Mouse (Mus musculus) cerebellum, adult 11-12 months (tissue): ENCODE measurements around the gene Rbm45.
A peak's percentile ranks its signal among the peaks of the same experiment; 100 is the strongest.

Source experiments
- DNase-seq: peaks from one replicate; pipeline ENCODE4 v3.0.0; 2022

The Rbm45 gene

DNA sequence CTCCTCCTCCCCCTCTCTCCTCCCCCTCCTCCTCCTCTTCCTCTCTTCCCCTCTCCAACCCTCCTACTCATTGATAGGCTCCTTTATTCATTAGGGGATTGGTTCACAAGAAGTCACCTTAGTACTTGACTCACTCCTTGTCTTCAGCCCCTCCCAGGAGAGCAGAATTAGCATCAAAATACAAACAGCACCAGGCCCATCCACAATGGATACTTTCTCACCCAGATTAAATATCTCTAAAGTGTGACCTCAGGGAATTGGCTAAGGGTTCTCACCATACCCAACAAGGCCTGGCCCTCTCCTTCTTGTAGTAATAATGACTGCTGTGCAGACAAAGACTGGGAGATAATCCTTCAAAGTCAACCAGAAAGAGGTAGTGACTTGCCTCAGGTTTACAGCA is 30.4 kb downstream of the Rbm45 start:
- DNase-seq: no peak

DNA sequence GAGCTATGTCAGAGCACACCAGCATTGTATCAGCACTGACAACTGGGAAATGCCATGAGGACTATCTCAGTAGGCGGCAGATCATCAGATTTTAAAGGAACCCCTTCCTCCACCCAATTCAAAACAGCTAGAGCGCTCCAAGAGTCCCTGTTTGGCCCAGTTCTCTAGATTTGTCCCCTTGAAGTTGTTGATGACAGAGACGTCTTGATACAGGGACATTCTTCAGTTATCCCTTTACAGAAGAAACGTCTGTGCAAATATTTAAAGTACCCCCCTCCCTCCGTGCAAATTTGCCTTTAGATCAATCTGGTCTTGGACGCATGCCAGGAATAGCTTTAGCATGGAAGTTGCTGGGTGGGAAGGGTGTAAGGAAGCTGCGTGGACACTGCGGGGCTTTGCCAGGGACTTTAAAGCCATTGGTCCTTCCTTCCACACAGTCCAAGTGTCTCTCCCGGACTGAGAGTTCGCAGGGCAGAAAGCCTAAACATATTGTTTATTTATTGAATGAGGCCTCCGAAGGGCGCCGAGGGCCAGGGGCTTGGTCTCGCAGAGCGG is 35.9 kb downstream of the Rbm45 start:
- DNase-seq: peak; percentile 64

DNA sequence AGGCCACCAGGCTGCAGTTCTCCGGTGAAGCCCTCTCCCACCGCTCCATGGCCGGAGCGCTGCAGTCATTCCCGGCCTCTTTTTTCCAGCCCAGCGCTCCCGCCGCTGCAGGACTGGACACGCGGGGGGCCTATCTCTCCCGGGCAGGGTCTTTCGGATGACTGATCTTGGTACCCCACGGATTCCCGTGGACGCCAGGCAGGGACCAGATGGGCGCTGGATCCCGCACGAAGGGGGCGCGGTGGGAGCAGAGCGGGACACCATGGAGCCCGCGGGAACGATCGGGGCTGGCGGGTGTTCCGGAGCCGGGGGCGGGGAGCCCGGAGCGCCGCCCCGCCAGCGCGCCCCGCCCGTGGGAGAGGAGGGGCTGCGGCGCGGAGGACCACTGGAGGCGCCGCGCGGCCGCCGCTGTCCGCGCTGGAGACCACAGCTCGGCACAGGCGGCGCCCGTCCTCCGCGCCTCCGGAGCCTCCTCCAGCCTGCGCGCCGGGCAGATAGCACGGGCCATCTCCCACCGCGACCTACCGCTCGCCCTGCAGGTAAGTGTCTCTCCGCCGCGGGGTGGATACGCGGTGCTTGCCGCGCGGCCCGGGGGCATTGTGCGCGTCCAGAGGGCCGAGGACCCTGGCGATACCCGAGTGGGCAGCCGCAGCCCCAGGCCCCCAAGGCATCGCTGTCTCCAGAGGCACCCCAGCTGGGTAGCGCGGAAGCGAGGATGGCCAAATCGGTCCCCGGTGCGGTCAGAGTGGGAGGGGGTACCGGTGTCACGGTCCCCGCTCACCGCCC is 36.6 kb downstream of the Rbm45 start, which contains the start of gene Osbpl6:
TSS of gene Osbpl6 (plus strand) at position 358 of the 786 bp plus-strand sequence.
- DNase-seq: peak; percentile 82

DNA sequence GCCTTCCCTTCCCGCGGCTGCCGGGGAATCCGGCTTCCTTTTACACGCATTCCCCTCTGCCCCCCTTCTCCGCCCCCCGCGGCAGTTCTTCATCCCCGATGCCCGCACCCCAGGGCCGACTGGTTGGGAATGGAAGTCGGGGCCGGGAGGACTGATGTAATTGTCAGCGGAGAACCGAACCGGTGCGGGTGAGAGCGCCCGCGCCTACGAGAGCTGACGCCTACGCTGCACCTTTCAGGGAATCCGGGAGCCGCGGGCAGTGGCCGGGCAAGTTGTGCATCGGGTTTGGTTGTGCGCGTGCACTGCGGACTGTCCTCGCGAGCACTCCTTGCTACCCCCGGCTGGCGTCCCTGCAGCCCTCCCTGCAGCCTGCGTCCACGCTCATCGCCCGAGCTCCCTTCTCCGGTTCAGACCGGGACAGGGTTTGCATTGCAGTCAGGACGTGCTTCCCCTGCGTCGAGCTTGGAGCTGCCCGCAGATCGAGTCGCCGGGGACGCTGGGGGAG is 37.2 kb downstream of the Rbm45 start:
- peak; percentile 85 for DNase-seq

DNA sequence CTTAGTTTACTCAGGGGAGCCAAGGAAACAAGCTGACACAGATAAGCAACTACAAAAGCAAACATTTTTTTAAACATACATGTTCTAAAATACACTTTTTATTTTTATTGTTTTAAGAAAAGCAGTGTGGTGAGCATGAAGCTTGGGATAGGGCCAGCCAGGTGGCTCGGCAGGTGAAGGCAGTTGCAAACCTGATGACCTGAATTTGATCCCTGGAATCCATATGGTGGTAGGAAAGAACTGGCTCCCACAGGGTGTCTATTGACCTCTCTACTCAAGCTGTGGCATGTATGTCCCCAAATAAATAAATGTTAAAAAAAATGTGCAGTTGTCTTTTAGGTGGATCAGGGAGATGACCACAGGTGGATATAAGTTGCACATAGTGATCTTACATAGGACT is 39.7 kb downstream of the Rbm45 start:
- peak; percentile 46 for DNase-seq

DNA sequence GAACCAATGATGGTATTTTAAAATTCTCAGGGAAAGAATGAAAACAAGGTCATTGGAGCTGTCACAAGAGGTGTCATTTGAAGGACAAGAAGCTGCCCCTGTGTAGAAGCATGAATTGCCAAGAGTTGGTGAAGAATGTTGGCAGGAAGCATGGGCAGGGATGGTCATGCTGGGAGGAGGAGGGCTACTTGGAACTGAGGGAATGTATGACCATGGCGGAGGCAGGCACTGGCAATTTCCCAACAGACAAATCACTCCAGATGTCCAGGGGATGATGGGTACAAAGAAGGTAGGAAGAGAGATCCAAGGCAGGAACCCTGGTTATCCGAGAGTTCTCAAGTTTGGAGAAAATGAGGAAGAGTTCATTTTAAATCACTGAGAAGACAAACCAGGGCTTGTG is 40.2 kb downstream of the Rbm45 start:
- peak; percentile 63 for DNase-seq

DNA sequence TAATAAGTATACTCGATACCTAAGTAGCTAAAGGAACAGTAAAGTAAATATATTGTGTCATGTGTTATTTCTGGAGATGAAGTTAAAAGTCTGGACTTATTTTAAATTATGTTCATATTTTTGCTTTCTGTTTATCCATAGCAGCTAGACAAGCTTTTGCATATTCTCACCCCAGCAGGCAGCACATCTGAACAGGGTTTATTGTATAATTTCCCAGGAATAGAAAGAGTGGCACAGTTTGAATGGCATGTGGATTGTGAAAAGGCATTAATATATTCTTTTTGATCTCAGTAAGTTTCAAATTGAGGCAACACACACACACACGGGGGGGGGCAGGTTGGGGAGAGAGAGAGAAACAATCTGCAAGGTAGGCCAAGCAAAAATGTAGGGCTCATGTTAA is 43.1 kb downstream of the Rbm45 start:
- no peak for DNase-seq

DNA sequence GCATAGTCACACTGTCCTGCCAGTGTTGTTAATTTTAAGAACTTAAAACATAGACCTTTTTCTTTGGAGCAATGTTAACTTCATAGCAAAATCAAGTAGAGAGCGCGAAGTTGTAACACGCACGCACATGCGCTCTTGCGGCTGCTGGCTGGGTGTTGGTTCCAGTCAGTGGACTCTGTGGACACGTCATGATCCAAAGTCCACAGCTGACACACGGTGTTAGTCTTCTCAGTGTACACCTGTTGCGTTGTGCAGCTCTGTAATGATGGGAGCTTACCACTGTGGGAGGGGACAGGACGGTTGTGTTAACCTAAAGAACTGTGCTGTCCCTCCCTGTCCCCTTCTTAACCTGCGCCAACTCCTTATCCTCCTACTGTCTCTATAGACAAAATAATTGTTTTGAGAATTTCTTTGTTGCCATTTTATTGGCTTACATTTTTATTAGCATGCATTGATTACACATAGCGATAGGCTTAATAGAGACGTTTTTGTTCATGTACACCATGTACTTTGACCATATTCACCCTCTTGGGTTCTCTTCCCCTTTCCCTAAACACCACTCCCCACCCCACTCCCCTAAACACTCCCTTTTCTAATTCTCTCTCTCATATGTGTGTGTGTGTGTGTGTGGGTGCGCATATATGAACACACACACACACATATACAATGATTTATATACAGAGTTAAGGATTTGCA is 47.8 kb downstream of the Rbm45 start:
- no peak for DNase-seq

DNA sequence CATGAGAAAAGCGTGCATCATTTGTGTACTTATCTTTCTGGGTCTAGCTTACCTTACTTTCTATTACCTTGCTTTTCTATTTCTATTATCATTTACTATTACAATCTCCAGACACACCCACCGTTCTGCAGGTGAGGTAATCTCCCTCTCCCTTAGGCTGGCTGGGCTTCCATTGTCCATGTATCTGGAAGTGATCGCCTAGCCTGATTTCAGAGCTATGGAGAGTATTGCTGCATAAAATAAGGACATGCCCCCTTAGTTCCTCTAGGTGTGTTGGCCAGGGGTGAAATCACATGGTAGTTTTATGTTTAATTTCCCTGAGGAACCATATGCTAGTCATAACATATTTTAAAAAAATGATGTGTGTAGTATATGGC is 48.3 kb downstream of the Rbm45 start:
- no peak for DNase-seq

DNA sequence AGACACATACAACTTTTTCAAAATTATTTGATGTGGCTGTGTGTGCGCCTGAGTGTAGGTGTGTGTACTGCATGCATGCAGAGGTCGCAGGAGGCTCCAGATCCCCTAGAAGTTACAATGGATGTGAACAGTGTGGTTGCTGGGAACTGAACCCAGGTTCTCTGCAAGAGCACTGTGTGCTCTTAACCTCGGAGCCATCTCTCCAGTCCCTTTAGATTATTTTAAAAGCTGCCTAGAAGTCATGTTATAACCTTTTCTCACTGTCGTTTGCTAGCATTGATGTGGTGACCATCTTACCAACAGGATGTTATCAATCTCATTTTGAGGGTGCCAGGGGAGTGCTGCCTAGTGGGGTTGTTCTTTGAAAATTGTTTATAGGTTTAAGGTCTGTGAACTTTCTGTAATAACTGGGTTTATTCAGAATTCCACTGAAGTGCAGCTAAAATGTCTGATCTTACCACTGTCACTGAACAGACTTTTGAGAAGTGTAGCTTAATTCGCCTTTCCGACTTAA is 51.7 kb downstream of the Rbm45 start:
- DNase-seq: no peak

DNA sequence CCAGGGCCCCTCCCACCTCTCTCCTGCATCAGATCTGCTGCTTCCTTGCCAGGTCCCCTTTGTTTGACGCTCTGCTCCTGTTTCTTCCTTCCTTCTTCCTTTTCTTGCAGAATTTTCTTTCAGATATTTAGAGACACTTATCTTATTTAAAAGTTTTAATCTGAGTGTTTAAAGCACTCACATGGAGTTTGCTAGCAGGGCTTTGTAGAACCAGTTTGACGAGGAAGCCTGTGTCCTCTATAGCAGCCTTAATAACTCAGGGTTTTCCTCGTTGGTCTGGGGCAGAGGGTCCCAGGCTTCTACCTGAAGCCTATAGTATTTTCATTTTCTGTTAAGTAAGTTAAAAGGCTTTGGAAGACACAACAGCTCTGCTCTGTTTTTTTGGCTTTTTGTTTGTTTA is 57.0 kb downstream of the Rbm45 start:
- DNase-seq: no peak

DNA sequence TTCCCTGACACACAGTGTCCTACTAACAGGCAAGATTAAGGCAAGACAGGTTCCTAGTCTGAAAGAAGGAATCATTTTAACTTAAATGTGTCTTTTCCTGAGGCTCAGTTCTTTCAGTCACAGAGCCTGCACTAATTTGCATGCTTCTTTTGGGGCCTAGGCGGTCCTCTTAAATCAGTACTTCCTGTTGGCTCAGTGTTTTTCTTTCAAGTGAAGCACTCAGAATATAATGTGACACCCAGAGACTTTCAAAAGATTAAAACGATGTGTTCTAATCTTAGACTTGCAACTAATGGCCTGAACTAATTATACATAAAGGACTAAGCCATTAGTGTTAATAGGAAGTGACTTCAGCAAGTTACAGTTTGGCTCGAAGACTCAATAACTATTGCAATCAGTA is 59.5 kb downstream of the Rbm45 start:
- DNase-seq: no peak

DNA sequence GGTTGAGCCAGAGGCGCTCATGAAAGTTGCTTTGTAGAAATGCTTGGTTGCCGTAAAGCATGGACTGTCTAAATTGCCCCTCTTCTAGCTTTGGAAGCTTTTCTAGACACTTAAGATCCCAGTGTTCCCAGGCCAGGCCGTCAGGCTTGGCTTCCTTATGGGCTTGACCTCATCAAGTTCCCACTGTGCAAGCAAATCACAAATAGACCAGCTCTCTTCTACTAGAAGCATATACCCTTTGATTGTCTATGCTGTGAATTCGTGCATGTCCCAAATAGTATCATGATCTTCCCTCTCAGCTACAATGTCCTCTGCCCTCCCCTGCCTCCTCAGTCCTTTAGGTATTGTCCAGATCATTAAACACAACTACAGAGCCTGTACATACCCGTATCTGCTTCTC is 60.1 kb downstream of the Rbm45 start:
- DNase-seq: no peak

DNA sequence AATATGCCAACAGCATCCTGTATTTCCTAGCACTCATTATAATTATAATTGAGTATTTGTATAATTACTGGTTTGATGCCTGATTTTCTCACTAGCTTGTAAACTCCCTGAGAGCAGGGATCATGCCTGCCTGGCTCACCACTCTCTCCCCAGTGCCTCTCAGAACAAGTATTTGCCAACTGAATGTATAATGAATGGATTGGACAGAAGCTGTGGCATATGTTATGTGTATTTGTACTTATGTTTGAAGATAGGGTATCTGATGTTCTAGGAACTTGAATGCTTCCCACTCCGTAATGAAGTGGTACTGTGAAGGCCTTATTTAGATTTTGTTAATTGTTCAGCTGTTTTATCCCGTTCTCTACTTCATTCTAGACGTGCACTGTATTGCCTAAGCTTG is 60.8 kb downstream of the Rbm45 start:
- DNase-seq: no peak
